Mouse (Mus musculus) frontal cortex, adult (tissue): Measurements from ENCODE around the gene Srsf2.
"Not testable (repeated sequence)": the region's sequence is repeated elsewhere in the genome, so short reads cannot be mapped to it uniquely, and the experiment has no call there.

ENCODE experiments used
- ATAC-seq: cut with Nextera tagmentation; 2 replicates; pipeline ENCODE4 v1.9.2; 2017; ENCODE audit warnings: mild to moderate bottlenecking, moderate library complexity, mixed read lengths; ENCODE audit not compliant: low TSS enrichment

Gene Srsf2

GRCm38 (mm10) chr11:116853512-116853928, 626 bp upstream of the Srsf2 start:
- peak; percentile 83 for ATAC-seq

DNA sequence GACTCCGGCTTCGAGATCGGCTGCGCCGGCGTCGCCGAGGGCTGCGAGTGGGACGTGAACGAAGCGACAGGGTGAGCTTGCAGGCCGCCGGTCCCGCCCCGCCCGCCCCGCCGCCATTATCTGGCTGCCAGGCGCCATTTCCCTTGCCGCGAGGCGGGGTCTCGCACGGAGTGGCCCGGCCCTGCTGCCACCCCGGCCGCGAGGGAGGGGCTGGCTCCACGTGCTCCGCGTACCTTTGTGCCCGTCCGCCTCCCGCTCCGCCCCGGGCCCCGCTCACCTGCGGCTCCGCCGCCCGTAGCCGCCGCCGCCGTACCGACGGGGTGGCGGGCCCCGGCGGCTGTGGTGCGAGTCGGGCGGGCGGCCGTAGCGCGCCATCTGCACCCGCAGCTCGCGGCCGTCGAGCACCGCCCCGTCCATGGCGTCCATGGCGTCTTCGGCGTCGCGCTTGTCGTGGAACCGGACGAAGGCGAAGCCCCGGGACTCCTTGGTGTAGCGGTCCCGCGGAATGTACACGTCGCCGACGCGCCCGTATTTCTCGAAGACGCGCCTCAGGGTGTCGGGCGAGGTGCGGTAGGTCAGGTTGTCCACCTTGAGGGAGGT, 503 bp downstream of the Srsf2 start, which contains the start of gene Mfsd11:
TSS of gene Mfsd11 (plus strand) at position 150 of the 600 bp plus-strand sequence.
- peak; percentile 20; the same call in 1 of the 2 replicates for ATAC-seq

DNA sequence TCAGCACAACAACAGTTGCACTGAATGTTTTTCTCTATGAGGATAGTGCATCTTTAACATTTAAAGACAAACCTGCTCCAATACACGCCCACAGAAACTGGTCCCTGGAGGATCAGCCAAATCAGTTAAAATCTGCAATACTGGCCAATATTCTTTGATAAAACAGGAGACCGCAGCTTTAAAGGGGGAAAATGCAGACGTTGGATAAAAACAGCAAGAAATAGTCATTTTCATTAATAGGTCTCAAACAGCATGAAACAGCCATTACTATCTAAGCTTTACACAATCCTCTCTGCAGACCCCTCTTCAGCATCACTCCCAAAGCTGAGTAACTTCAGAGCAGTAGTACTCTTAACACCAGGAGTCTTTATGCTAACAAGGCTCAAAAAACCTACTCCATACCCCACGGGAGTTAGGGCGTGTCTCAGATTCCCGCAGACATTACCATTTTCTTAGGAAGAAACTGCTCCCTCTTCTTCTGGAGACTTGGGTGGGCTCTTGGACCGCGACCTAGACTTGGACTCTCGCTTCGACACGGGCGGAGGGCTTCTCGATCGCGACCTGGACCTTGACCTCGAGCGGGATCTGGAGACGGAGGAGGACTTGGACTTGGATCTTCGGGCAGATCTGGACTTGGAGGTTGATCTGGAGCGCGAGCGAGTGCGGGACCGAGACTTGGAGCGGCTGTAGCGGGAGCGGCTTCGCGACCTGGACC, 1.2 kb downstream of the Srsf2 start:
- no peak for ATAC-seq

- ATAC-seq: no peak
These were observed 1.9 kb downstream of the Srsf2 start for GRCm38 (mm10) chr11:116850833-116851477.

- no peak for ATAC-seq
These were observed 2.8 kb downstream of the Srsf2 start for GRCm38 (mm10) chr11:116850085-116850484.

GRCm38 (mm10) chr11:116849587-116849986, 3.3 kb downstream of the Srsf2 start:
- ATAC-seq: no peak

GRCm38 (mm10) chr11:116848877-116849178, 4.1 kb downstream of the Srsf2 start:
- not testable (repeated sequence) for ATAC-seq

DNA sequence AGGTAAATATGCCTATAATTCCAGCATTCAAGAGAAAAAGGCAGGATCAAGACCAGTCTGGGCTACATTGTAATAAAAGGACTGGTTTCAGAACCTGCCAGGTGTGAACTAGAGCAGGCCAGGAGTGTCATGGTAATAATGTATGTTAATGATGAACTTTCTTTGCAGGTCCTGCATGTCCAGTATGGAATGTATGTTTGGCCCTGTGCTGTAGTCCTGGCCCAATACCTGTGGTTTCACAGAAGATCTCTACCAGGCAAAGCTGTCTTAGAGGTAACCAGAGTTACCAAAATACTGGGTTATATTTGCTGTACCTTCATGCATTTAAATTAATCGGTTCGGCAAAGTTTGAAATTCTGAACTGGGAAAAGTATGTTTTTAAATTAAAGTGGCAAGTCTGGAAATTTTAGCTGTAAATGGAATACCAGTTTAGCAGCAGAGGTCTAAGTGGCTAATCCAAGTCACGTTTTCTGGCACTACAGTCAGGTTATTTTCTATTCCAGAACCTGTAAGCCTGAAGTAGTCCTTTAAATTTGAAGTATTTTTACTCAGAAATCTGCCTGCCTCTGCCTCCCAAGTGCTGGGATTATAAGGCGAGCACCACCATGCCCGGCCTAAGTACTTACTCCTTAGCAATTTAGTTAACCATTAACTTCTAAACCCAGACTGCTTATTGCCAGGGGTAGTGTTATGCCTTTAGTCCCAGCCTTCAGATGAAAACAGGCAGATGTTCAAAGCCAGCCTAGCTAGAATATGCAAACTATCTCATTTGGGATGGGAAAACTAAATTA, 4.6 kb downstream of the Srsf2 start:
- no peak for ATAC-seq

DNA sequence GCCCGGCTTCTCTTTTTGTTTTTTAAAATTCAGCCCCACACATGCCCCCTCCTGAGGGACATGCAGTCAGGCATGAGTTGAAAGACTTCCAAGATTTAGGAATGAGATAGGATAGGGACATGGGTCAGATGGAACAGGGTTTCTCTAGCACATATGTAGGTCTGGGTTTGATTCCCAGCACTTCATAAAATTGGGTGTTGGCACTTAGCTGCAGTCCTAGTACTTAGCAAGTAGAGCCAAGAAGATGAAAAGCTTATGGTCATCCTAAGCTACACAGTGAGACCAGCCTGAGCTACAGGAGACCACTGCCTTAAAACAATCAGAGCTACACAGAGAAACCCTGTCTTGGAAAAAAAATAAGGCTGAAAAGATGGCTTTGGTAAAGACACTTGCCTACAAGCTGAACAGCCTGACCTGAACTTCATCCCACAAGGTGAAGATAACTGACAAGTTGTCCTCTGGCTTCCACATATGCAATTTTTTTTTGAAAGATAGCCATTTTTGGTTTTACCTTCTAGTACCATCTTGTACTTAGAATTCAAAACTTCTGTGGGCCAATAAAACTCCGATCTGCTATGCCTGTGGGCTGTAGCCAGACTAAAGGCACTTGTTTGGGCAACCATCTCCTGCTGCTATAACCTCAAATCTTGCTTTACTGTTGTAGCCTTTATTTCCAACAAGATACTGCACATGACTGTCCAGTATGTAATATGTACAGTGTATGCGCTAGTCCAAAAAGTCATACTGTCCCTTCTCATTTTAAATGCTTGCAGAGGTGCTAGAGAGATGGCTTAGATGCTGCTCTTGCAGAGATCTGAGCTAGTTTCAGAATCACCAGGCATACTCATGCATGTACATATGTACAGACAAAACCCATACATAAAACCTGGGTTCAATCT, 5.5 kb downstream of the Srsf2 start:
- no peak for ATAC-seq

GRCm38 (mm10) chr11:116846593-116847181, 6.2 kb downstream of the Srsf2 start:
- ATAC-seq: no peak

GRCm38 (mm10) chr11:116843261-116844233, 9.3 kb downstream of the Srsf2 start, which contains the start of the genes Mettl23 and Jmjd6:
TSS of gene Mettl23 (plus strand) at chr11:116843278.
TSS of gene Jmjd6 (minus strand) at chr11:116843449.
- ATAC-seq: peak; percentile 91

- peak; percentile 60 for ATAC-seq
These were observed 10.2 kb downstream of the Srsf2 start for GRCm38 (mm10) chr11:116842531-116843260.

- ATAC-seq: no peak
These were observed 12.1 kb downstream of the Srsf2 start for GRCm38 (mm10) chr11:116840748-116841147.

- no peak for ATAC-seq
These were observed 13.3 kb downstream of the Srsf2 start for GRCm38 (mm10) chr11:116839601-116840000.

DNA sequence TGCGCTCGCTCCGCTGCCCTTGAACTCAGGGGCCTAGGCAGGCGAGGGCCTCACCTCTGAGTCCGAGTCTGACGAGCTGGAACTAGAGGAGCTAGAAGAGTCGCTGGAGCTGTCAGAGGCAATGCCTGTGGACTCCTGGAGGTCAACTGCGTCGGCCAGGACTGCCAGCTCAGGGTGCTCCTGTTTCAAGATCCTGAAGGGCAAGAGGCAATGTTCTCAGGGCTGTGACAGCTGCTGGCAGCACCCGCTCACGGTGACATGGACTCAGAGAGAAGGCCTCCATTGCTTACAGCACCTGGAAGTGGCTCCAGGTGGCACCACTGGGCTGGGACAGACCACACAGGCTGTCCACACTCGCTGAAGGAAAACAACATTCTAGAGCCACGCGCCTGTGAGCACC, 14.0 kb downstream of the Srsf2 start:
- ATAC-seq: no peak

DNA sequence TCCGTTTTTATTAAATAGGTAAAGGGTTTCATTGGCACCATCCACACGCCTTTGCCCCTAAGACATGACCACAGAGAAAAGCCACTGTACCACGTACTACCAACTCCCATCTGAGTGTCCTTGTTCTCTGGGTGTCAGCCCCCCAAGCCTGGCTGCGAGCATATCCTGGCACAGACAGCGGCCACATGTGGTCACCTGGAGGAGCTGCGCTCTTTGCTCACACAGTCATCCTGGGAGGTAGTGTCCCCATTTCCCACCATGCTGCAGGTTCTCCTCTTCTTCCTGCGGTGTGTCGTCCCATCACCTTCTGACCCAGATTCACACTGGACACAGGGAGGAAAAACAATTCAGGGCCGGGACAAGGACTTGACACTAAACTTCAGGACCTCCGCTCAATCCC, 15.5 kb downstream of the Srsf2 start:
- ATAC-seq: no peak

DNA sequence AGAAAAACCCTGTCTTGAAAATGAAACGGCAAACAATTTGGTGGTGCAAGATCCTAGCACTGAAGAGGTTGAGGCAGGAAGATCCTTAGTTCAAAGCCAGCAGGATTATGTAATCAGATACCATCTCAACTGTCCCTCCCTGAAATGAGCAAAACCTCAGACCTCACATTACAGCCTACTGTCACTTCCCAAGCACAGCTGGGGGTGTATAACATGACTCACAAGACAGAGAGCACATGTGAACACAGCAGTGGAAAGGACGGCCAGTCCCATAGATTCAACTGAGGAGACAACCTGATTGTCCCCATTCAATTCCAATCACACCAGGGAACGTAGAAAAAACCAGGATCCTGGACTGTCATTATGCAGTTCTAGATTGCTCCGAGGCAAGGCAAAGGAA, 16.6 kb downstream of the Srsf2 start:
- ATAC-seq: no peak

DNA sequence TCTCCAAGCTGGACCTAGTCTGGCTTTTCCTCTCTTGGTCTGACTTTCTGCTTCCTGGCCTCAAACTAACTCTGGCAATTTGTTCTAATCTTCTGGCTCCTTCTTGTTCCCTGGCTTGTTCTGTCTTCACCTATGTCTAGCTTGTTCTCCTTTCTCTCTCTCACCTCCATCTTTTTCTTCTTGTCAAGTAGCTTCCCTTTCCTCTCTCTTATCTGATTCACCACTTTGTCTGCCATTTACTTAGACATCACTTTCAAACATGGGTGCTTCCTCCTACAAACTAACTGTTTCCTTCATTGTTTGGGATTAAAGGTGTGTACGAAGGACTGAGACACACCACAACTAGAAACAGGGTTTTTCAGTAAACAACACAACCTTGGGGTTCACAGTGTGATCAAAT, 17.9 kb downstream of the Srsf2 start:
- no peak for ATAC-seq

- no peak for ATAC-seq
These were observed 20.7 kb downstream of the Srsf2 start for GRCm38 (mm10) chr11:116832172-116832685.
